Mouse (Mus musculus): ENCODE measurements around the gene Gm11985. TPM values are rescaled to one million over a fixed set of nuclear protein-coding genes. Genes with fewer than 3 reads are reported as not detected.
A peak's percentile ranks its signal among the peaks of the same experiment; 100 is the strongest.

Gene Gm11985
- polyA plus RNA-seq, 1 experiment from 2014 or later = not detected

GRCm38 (mm10) chr11:7198006-7198405 lies 9.6 kb upstream of the Gm11985 start:
- 91% methylated on average over 19 of the region's 19 CpGs for WGBS
- Histone ChIP-seq H3K9me3 (replicated peaks) (no peaks in the 10 kb centered on the region; the same call in 1 of the 2 replicates), H3K27ac (replicated peaks) (peak overlapping the region; percentile 77), H3K36me3 (no peaks in the 10 kb centered on the region), H3K4me1 (peaks cover 29% of the 10 kb centered on the region), H3K4me3 (no peak overlapping the region), H3K27me3 (ENCODE audit: low read depth, poor library complexity, severe bottlenecking) (no peaks in the 10 kb centered on the region)
- DNase-seq (ENCODE audit: low spot score) = no peak

- 28% methylated on average over 12 of the region's 12 CpGs for WGBS
- H3K4me3 ChIP-seq = no peak within 1 kb of the TSS
- DNase-seq (ENCODE audit: low spot score) = peak; percentile 49
- H3K27me3 ChIP-seq (ENCODE audit: low read depth, poor library complexity, severe bottlenecking) = no peaks in the 10 kb centered on the region
- no peaks in the 10 kb centered on the region; the same call in 1 of the 2 replicates for H3K9me3 ChIP-seq (replicated peaks)
- H3K4me1 ChIP-seq = peaks cover 29% of the 10 kb centered on the region
- no peaks in the 10 kb centered on the region for H3K36me3 ChIP-seq
- H3K27ac ChIP-seq (replicated peaks) = peak within 1 kb of the TSS; percentile 77
These were observed 9.1 kb upstream of the Gm11985 start, which contains the start of gene Igfbp1 for GRCm38 (mm10) chr11:7197491-7197941. Gene Igfbp1 (plus strand): TSS chr11:7197782.

- Histone ChIP-seq H3K4me3 (no peak overlapping the region), H3K36me3 (no peaks in the 10 kb centered on the region), H3K4me1 (peaks cover 32% of the 10 kb centered on the region), H3K27ac (replicated peaks) (no peak overlapping the region), H3K9me3 (replicated peaks) (no peaks in the 10 kb centered on the region; the same call in 1 of the 2 replicates), H3K27me3 (ENCODE audit: low read depth, poor library complexity, severe bottlenecking) (no peaks in the 10 kb centered on the region)
- DNase-seq (ENCODE audit: low spot score) = no peak
- 89% methylated on average over 4 of the region's 4 CpGs for WGBS
These were observed 6.9 kb upstream of the Gm11985 start for GRCm38 (mm10) chr11:7195312-7195685.

GRCm38 (mm10) chr11:7194432-7195311 lies 6.3 kb upstream of the Gm11985 start:
- WGBS = 94% methylated on average over 10 of the region's 10 CpGs
- no peak for DNase-seq (ENCODE audit: low spot score)
- no peaks in the 10 kb centered on the region for H3K36me3 ChIP-seq

GRCm38 (mm10) chr11:7193134-7193533 lies 4.8 kb upstream of the Gm11985 start:
- peaks cover 27% of the 10 kb centered on the region for H3K4me1 ChIP-seq
- H3K27ac ChIP-seq (replicated peaks) = no peak overlapping the region
- H3K36me3 ChIP-seq = no peaks in the 10 kb centered on the region
- no peaks in the 10 kb centered on the region; the same call in 1 of the 2 replicates for H3K9me3 ChIP-seq (replicated peaks)
- no peak overlapping the region for H3K4me3 ChIP-seq
- WGBS = 88% methylated on average over 9 of the region's 9 CpGs
- no peaks in the 10 kb centered on the region for H3K27me3 ChIP-seq (ENCODE audit: low read depth, poor library complexity, severe bottlenecking)
- no peak for DNase-seq (ENCODE audit: low spot score)

More at GRCm38 (mm10) chr11:7194432-7195311, 6.3 kb upstream of the Gm11985 start:
- no peak overlapping the region for H3K27ac ChIP-seq (replicated peaks)
- no peaks in the 10 kb centered on the region for H3K27me3 ChIP-seq (ENCODE audit: low read depth, poor library complexity, severe bottlenecking)
- H3K9me3 ChIP-seq (replicated peaks) = no peaks in the 10 kb centered on the region; the same call in 1 of the 2 replicates
- peaks cover 32% of the 10 kb centered on the region for H3K4me1 ChIP-seq
- H3K4me3 ChIP-seq = no peak overlapping the region

GRCm38 (mm10) chr11:7192710-7193109 lies 4.3 kb upstream of the Gm11985 start:
- no peak for DNase-seq (ENCODE audit: low spot score)
- Histone ChIP-seq H3K4me3 (no peak overlapping the region), H3K27ac (replicated peaks) (no peak overlapping the region), H3K27me3 (ENCODE audit: low read depth, poor library complexity, severe bottlenecking) (no peaks in the 10 kb centered on the region), H3K36me3 (no peaks in the 10 kb centered on the region), H3K9me3 (replicated peaks) (no peaks in the 10 kb centered on the region; the same call in 1 of the 2 replicates), H3K4me1 (peaks cover 23% of the 10 kb centered on the region)
- WGBS = 73% methylated on average over 6 of the region's 6 CpGs

- Histone ChIP-seq H3K27me3 (ENCODE audit: low read depth, poor library complexity, severe bottlenecking) (no peaks in the 10 kb centered on the region; the same call in 1 of the 2 replicates), H3K4me3 (no peak overlapping the region), H3K4me1 (peaks cover 43% of the 10 kb centered on the region), H3K27ac (replicated peaks) (no peak overlapping the region), H3K36me3 (no peaks in the 10 kb centered on the region), H3K9me3 (replicated peaks) (no peaks in the 10 kb centered on the region)
- 63% methylated on average over 8 of the region's 8 CpGs for WGBS
- no peak for DNase-seq (ENCODE audit: low spot score)
These were observed 897 bp downstream of the Gm11985 start for GRCm38 (mm10) chr11:7187472-7187871.

- Histone ChIP-seq H3K4me3 (no peak overlapping the region), H3K4me1 (peaks cover 57% of the 10 kb centered on the region), H3K9me3 (replicated peaks) (0 out of 2 replicates have a peak, but pooled peaks cover 3% of the 10 kb centered on the region), H3K27ac (replicated peaks) (peak overlapping the region; percentile 46; the same call in 1 of the 2 replicates), H3K27me3 (ENCODE audit: low read depth, poor library complexity, severe bottlenecking) (no peaks in the 10 kb centered on the region; the same call in 1 of the 2 replicates), H3K36me3 (no peaks in the 10 kb centered on the region)
- 38% methylated on average over 1 of the region's 1 CpGs for WGBS
- DNase-seq (ENCODE audit: low spot score) = no peak
These were observed 3.9 kb downstream of the Gm11985 start for GRCm38 (mm10) chr11:7184420-7184819.

GRCm38 (mm10) chr11:7182409-7183042 lies 5.8 kb downstream of the Gm11985 start:
- Histone ChIP-seq H3K4me1 (peaks cover 57% of the 10 kb centered on the region), H3K4me3 (no peak overlapping the region), H3K36me3 (no peaks in the 10 kb centered on the region), H3K9me3 (replicated peaks) (0 out of 2 replicates have a peak, but pooled peaks cover 3% of the 10 kb centered on the region), H3K27me3 (ENCODE audit: low read depth, poor library complexity, severe bottlenecking) (no peaks in the 10 kb centered on the region; the same call in 1 of the 2 replicates), H3K27ac (replicated peaks) (0 out of 2 replicates have a peak overlapping the region, but pooled peaks have one; percentile 24)
- peak; percentile 54 for DNase-seq (ENCODE audit: low spot score)
- 17% methylated on average over 8 of the region's 8 CpGs for WGBS

GRCm38 (mm10) chr11:7179276-7179675 lies 9.1 kb downstream of the Gm11985 start:
- no peaks in the 10 kb centered on the region for H3K36me3 ChIP-seq
- H3K9me3 ChIP-seq (replicated peaks) = 0 out of 2 replicates have a peak, but pooled peaks cover 3% of the 10 kb centered on the region
- peaks cover 34% of the 10 kb centered on the region for H3K4me1 ChIP-seq
- no peak overlapping the region for H3K4me3 ChIP-seq
- 91% methylated on average over 2 of the region's 2 CpGs for WGBS
- no peak for DNase-seq (ENCODE audit: low spot score)
- H3K27ac ChIP-seq (replicated peaks) = no peak overlapping the region
- H3K27me3 ChIP-seq (ENCODE audit: low read depth, poor library complexity, severe bottlenecking) = no peaks in the 10 kb centered on the region; the same call in 1 of the 2 replicates

- Histone ChIP-seq H3K27ac (replicated peaks) (no peak overlapping the region), H3K27me3 (ENCODE audit: low read depth, poor library complexity, severe bottlenecking) (no peaks in the 10 kb centered on the region), H3K9me3 (replicated peaks) (0 out of 2 replicates have a peak, but pooled peaks cover 3% of the 10 kb centered on the region), H3K4me3 (no peak overlapping the region), H3K4me1 (peaks cover 29% of the 10 kb centered on the region), H3K36me3 (no peaks in the 10 kb centered on the region)
- 83% methylated on average over 4 of the region's 4 CpGs for WGBS
- no peak for DNase-seq (ENCODE audit: low spot score)
These were observed 9.6 kb downstream of the Gm11985 start for GRCm38 (mm10) chr11:7178724-7179123.

GRCm38 (mm10) chr11:7173664-7174063 lies 14.7 kb downstream of the Gm11985 start:
- Histone ChIP-seq H3K4me3 (no peak overlapping the region), H3K9me3 (replicated peaks) (no peaks in the 10 kb centered on the region)
- WGBS = 82% methylated on average over 6 of the region's 6 CpGs

More at GRCm38 (mm10) chr11:7173664-7174063, 14.7 kb downstream of the Gm11985 start:
- no peak overlapping the region for H3K27ac ChIP-seq (replicated peaks)
- H3K27me3 ChIP-seq (ENCODE audit: low read depth, poor library complexity, severe bottlenecking) = no peaks in the 10 kb centered on the region
- H3K36me3 ChIP-seq = peaks cover 11% of the 10 kb centered on the region
- no peaks in the 10 kb centered on the region for H3K4me1 ChIP-seq
- DNase-seq (ENCODE audit: low spot score) = no peak

Data from midbrain, embryonic 10.5 days (tissue).